Mouse (Mus musculus) ES-Bruce4 (cell line): Measurements from ENCODE around the gene Pank1.

Source experiments
- CTCF ChIP-seq: IDR thresholded peaks from one replicate; pipeline ENCODE4 v1.8.1; 2011; ENCODE audit warnings: low read depth, low read length
- POLR2A ChIP-seq: IDR thresholded peaks from one replicate; pipeline ENCODE4 v1.8.1; 2011; ENCODE audit warnings: low read length; ENCODE audit not compliant: insufficient read depth

- TF ChIP-seq POLR2A (no peak), CTCF (no peak)
Measured at GRCm38 (mm10) chr19:34819577-34820170, 59.6 kb downstream of the Pank1 start.
